Mouse (Mus musculus): ENCODE measurements around the gene Col6a1. TPM values are rescaled to one million over a fixed set of nuclear protein-coding genes. Genes with fewer than 3 reads are reported as not detected.

Gene Col6a1
- total and polyA plus RNA-seq, 2 experiments from 2014 or later: 68.6 to 142 TPM

- Histone ChIP-seq H3K27ac (ENCODE audit: low read depth) (peak overlapping the region; percentile 73), H3K4me3 (ENCODE audit: low read depth, low read length) (no peak overlapping the region), H3K9me3 (replicated peaks; ENCODE audit: control insufficient read depth, low read length) (no peaks in the 10 kb centered on the region), H3K27me3 (ENCODE audit: control insufficient read depth, insufficient read depth, low read length) (no peaks in the 10 kb centered on the region), H3K9ac (replicated peaks; ENCODE audit: low read depth, low read length) (no peak overlapping the region), H3K4me1 (ENCODE audit: control insufficient read depth, insufficient read depth) (peaks cover 16% of the 10 kb centered on the region), H3K36me3 (replicated peaks; ENCODE audit: control insufficient read depth, insufficient read depth, low read length) (no peaks in the 10 kb centered on the region), H3K4me2 (ENCODE audit: low read depth, low read length) (no peak overlapping the region)
- ATAC-seq (ENCODE audit: insufficient read depth, low read depth) (no peak), DNase-seq (ENCODE audit: low spot score) (no peak)
- TF ChIP-seq EP300 (IDR thresholded peaks at IDR 0.05; ENCODE audit: low read depth): no peak
- no peak for TF ChIP-seq CTCF (IDR thresholded peaks at IDR 0.05; ENCODE audit: low read depth)
- WGBS: 56% methylated on average over 20 of the region's 20 CpGs
Measured at GRCm38 (mm10) chr10:76731621-76732239, 5.8 kb upstream of the Col6a1 start.

GRCm38 (mm10) chr10:76729631-76730620 lies 4.0 kb upstream of the Col6a1 start:
- WGBS: 66% methylated on average over 19 of the region's 19 CpGs
- no peak for TF ChIP-seq EP300 (IDR thresholded peaks at IDR 0.05; ENCODE audit: low read depth)
- TF ChIP-seq CTCF (IDR thresholded peaks at IDR 0.05; ENCODE audit: low read depth): no peak
- ATAC-seq (ENCODE audit: insufficient read depth, low read depth) (no peak), DNase-seq (ENCODE audit: low spot score) (peak; percentile 55)
- H3K4me3 ChIP-seq (ENCODE audit: low read depth, low read length): no peak overlapping the region
- H3K9me3 ChIP-seq (replicated peaks; ENCODE audit: control insufficient read depth, low read length): no peaks in the 10 kb centered on the region
- no peak overlapping the region for H3K9ac ChIP-seq (replicated peaks; ENCODE audit: low read depth, low read length)
- H3K27ac ChIP-seq (ENCODE audit: low read depth): peak overlapping the region; percentile 36
- no peaks in the 10 kb centered on the region for H3K27me3 ChIP-seq (ENCODE audit: control insufficient read depth, insufficient read depth, low read length)
- no peaks in the 10 kb centered on the region for H3K36me3 ChIP-seq (replicated peaks; ENCODE audit: control insufficient read depth, insufficient read depth, low read length)
- peaks cover 16% of the 10 kb centered on the region for H3K4me1 ChIP-seq (ENCODE audit: control insufficient read depth, insufficient read depth)
- no peak overlapping the region for H3K4me2 ChIP-seq (ENCODE audit: low read depth, low read length)

- TF ChIP-seq CTCF (IDR thresholded peaks at IDR 0.05; ENCODE audit: low read depth) (peak; percentile 81), EP300 (IDR thresholded peaks at IDR 0.05; ENCODE audit: low read depth) (no peak)
- Histone ChIP-seq H3K36me3 (replicated peaks; ENCODE audit: control insufficient read depth, insufficient read depth, low read length) (no peaks in the 10 kb centered on the region), H3K4me2 (ENCODE audit: low read depth, low read length) (no peak overlapping the region), H3K4me1 (ENCODE audit: control insufficient read depth, insufficient read depth) (peaks cover 11% of the 10 kb centered on the region), H3K4me3 (ENCODE audit: low read depth, low read length) (no peak overlapping the region), H3K27ac (ENCODE audit: low read depth) (no peak overlapping the region), H3K9me3 (replicated peaks; ENCODE audit: control insufficient read depth, low read length) (no peaks in the 10 kb centered on the region), H3K9ac (replicated peaks; ENCODE audit: low read depth, low read length) (no peak overlapping the region), H3K27me3 (ENCODE audit: control insufficient read depth, insufficient read depth, low read length) (no peaks in the 10 kb centered on the region)
- WGBS: 17% methylated on average over 11 of the region's 11 CpGs
- DNase-seq (ENCODE audit: low spot score): peak; percentile 72
- ATAC-seq (ENCODE audit: insufficient read depth, low read depth): no peak
Measured at GRCm38 (mm10) chr10:76728369-76728768, 2.4 kb upstream of the Col6a1 start.

GRCm38 (mm10) chr10:76727301-76727700 lies 1.3 kb upstream of the Col6a1 start:
- 88% methylated on average over 7 of the region's 7 CpGs for whole genome bisulfite sequencing
- Histone ChIP-seq H3K9ac (replicated peaks; ENCODE audit: low read depth, low read length) (no peak overlapping the region), H3K27ac (ENCODE audit: low read depth) (no peak overlapping the region), H3K4me2 (ENCODE audit: low read depth, low read length) (no peak overlapping the region), H3K4me3 (ENCODE audit: low read depth, low read length) (no peak overlapping the region), H3K9me3 (replicated peaks; ENCODE audit: control insufficient read depth, low read length) (no peaks in the 10 kb centered on the region), H3K27me3 (ENCODE audit: control insufficient read depth, insufficient read depth, low read length) (no peaks in the 10 kb centered on the region), H3K36me3 (replicated peaks; ENCODE audit: control insufficient read depth, insufficient read depth, low read length) (0 out of 2 replicates have a peak, but pooled peaks cover 6% of the 10 kb centered on the region), H3K4me1 (ENCODE audit: control insufficient read depth, insufficient read depth) (no peaks in the 10 kb centered on the region; the same call in 1 of the 2 replicates)
- DNase-seq (ENCODE audit: low spot score): no peak
- ATAC-seq (ENCODE audit: insufficient read depth, low read depth): no peak
- TF ChIP-seq EP300 (IDR thresholded peaks at IDR 0.05; ENCODE audit: low read depth) (no peak), CTCF (IDR thresholded peaks at IDR 0.05; ENCODE audit: low read depth) (no peak)

- no peak overlapping the region for H3K9ac ChIP-seq (replicated peaks; ENCODE audit: low read depth, low read length)
- no peak overlapping the region for H3K4me2 ChIP-seq (ENCODE audit: low read depth, low read length)
- no peak overlapping the region for H3K27ac ChIP-seq (ENCODE audit: low read depth)
- 78% methylated on average over 4 of the region's 4 CpGs for WGBS
- H3K27me3 ChIP-seq (ENCODE audit: control insufficient read depth, insufficient read depth, low read length): no peaks in the 10 kb centered on the region
- H3K4me1 ChIP-seq (ENCODE audit: control insufficient read depth, insufficient read depth): no peaks in the 10 kb centered on the region; the same call in 1 of the 2 replicates
- DNase-seq (ENCODE audit: low spot score) (no peak), ATAC-seq (ENCODE audit: insufficient read depth, low read depth) (no peak)
- no peak overlapping the region for H3K4me3 ChIP-seq (ENCODE audit: low read depth, low read length)
- no peaks in the 10 kb centered on the region for H3K9me3 ChIP-seq (replicated peaks; ENCODE audit: control insufficient read depth, low read length)
- TF ChIP-seq EP300 (IDR thresholded peaks at IDR 0.05; ENCODE audit: low read depth) (no peak), CTCF (IDR thresholded peaks at IDR 0.05; ENCODE audit: low read depth) (no peak)
- H3K36me3 ChIP-seq (replicated peaks; ENCODE audit: control insufficient read depth, insufficient read depth, low read length): 0 out of 2 replicates have a peak, but pooled peaks cover 6% of the 10 kb centered on the region
Measured at GRCm38 (mm10) chr10:76726866-76727265, 898 bp upstream of the Col6a1 start.
